Mouse (Mus musculus): ENCODE results near the gene Nckap5.

GRCm38 (mm10) chr1:126731691-126732090, 98.9 kb downstream of the Nckap5 start:
- no peak for TF ChIP-seq CTCF (IDR thresholded peaks at IDR 0.05; ENCODE audit: control insufficient read depth, insufficient read depth, insufficient read length)
- no peak for TF ChIP-seq MYOD1 (IDR thresholded peaks at IDR 0.05; ENCODE audit: control insufficient read depth, insufficient read length, low read depth)

Measured in C2C12 (cell line).